Mouse (Mus musculus): ENCODE measurements around the gene Hax1.

The Hax1 gene

GRCm38 (mm10) chr3:89998612-89999054 lies at the start of gene Hax1:
TSS of gene Hax1 (minus strand) at chr3:89998780.
- DNase-seq: peak; percentile 93

- DNase-seq: no peak
Observed at GRCm38 (mm10) chr3:90036263-90036662, 37.7 kb upstream of the Hax1 start.

GRCm38 (mm10) chr3:90034653-90035052 lies 36.1 kb upstream of the Hax1 start:
- no peak for DNase-seq

DNA sequence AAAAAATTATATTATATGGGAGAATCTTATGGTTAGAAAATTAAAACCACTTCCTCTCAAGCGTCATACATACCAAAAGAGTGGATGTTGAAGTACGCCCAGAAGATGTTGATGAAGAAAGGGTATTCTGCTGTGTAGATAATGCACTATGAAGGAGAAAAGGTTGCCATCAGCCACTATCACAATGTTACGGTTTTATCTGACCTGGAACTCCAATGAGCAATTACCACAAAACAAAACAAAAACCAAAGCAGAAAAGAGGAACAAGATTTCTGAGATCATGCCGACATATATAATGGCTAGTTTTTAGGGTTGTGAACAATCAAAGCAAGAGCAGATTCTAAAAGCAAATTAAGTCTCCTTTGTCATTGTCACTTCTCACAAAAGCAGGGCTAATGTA lies 18.0 kb upstream of the Hax1 start:
- no peak for DNase-seq

DNA sequence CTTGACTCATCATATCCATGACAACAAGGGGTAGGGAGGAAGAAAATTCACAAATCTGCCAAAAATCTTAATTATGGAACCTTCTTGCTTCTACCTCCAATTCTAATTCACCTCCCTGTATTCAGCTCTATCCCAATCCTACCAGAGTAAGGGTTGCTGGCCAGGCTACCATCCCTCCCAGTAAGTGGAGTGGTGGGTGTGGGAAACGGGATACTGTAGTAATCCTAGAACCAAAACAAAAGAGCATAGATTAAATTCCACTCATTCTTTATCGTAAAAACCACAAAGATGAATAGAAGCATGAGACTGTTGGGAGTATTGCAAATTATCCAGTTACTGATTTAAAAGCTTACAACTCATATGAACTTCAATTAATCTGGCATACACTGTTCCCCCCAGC lies 11.7 kb upstream of the Hax1 start:
- DNase-seq: no peak

DNA sequence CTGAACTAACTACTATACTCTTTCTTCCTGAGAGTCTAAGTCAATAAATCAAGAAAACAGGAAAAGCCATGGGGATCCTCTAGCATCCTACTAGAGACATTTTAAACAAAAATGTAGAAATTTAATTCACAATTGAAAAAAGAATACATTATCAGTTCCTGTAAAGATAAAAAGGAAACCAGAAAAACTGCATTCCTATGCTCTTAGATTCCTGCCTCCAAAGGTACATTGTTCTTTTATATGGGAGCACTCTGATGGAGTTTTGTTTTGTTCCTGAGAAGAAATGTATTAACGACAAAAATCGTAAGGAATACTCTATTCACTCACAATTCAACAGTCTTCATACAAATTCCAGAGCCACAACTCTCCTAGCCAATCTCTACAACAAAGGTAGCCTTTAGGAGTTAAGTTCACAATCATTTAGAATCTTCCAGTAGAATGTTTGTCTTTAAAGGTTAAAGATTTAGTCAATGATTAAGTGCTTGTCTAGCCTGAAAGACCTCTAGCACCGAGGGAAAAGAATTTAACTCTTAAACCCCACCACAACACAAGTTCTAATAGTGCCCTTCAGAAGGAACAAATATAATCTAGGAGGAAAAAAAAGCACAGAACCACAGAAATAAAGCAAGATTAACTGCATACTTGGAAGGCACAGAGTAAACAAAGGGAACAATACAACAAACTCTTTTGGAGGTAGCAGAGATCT lies 5.7 kb upstream of the Hax1 start:
- no peak for DNase-seq

GRCm38 (mm10) chr3:89999830-90000229 lies 1.2 kb upstream of the Hax1 start:
- DNase-seq: no peak

DNA sequence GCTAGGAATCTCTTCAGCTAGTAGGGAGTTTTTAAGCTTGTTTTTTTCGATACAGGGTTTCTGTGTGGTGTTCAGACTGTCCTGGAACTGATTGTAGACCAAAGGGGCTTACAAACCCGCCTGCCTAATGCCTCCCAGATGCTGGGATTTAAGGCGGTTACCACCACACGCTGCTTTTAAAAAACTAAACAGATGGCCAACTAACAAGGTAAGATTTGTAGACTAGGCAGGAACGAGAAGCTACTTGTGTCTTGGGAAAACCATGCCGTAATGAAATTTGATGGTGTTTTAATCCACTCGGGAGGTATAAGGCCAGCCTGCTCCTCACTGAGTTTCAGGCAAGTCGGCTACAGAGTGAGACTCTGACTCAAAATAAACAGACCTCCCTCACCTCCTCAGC lies 510 bp upstream of the Hax1 start:
- DNase-seq: no peak

GRCm38 (mm10) chr3:89997791-89998495 lies 637 bp downstream of the Hax1 start:
- no peak for DNase-seq

- DNase-seq: no peak
Observed at GRCm38 (mm10) chr3:89994807-89995515, 3.6 kb downstream of the Hax1 start.

DNA sequence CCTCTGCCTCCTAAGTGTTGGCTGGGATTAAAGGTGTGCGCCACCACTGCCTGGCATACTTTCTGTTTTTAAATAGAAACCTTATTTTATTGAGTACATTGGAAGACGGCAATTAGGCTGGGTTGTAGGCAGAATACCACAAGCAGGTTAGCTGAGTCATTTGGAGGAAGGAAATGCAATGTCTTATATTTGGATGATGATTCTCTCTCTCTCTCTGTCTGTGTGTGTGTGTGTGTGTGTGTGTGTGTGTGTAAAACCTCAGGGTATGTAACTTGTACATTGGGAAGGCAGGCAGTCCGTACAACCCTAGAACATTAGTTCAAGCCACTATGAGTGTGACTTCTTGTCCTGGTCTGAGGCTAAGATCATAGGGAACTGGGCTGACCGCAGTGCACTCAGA lies 10.8 kb downstream of the Hax1 start:
- DNase-seq: no peak

DNA sequence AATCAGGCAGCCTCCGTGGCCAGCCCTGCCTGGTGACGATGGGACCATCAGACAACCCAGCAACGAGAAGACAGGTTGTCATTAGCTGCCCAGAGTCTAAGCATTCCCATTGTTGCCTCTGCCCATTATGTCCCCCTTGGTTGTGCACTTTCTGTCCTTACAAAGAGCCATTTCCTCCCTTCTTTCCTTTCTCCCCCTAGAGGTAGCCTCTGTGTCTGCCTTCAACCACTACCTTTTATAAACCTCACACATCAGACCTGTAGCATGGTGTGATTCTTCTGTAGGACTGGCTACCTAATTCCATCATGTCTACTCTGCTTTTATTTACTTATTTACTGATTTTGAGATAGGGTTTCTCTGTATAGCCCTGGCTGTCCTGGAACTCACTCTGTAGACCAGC lies 11.4 kb downstream of the Hax1 start:
- DNase-seq: no peak

DNA sequence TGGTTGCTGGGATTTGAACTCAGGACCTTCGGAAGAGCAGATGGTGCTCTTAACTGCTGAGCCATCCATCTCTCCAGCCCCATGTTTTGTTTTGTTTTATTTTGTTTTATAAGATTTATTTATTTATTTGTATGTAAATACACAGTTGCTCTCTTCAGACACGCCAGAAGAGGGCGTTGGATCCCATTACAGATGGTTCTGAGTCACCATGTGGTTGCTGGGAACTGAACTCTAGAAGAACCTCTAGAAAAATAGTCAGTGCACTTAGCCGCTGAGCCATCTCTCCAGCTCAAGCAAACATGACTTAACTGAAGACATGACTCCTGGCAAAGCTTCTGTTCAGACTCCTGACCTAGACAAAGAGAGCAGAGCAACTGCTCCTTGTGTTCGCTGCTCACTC lies 16.2 kb downstream of the Hax1 start:
- no peak for DNase-seq

DNA sequence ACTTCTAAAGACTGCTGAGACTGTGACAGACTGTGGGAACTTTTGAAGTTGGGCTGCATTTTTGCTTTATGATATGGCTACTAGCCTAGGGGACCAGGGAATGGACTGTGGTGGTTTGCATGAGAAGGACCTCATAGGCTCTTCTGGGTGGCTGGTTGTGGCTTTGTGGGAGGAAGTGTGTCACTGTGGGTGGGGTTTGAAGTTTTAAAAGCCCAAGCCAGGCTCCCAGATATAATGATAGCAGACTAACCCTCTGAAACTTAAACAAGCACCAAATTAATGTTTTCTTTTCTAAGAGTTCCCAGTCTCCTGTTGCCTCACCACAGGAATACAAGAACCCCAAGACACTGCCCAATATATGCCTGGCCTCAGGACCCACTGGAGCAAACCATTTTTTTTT lies 21.7 kb downstream of the Hax1 start:
- no peak for DNase-seq

GRCm38 (mm10) chr3:89968509-89968908 lies 30.1 kb downstream of the Hax1 start:
- no peak for DNase-seq

- DNase-seq: no peak
Observed at GRCm38 (mm10) chr3:89966946-89967345, 31.6 kb downstream of the Hax1 start.

DNA sequence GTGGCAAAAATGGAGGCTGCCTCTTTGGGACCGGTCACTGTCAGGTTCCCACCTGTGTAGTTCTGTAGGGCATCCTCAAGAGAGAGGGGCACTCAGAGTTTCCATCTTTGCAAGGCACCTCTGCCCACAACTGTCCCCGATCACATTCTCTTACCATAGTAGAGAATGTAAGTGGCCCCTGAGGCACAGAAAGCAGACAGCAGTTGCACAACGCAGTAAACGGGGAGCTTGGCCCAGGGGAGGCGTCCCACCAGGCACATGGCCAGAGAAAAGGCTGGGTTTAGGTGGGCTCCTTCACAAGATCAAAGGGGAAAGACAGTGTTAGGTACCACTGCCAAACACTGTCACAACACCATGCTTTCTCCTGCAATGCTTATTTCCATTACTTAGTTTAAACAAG lies 32.6 kb downstream of the Hax1 start:
- no peak for DNase-seq

GRCm38 (mm10) chr3:89965557-89965956 lies 33.0 kb downstream of the Hax1 start:
- DNase-seq: no peak

DNA sequence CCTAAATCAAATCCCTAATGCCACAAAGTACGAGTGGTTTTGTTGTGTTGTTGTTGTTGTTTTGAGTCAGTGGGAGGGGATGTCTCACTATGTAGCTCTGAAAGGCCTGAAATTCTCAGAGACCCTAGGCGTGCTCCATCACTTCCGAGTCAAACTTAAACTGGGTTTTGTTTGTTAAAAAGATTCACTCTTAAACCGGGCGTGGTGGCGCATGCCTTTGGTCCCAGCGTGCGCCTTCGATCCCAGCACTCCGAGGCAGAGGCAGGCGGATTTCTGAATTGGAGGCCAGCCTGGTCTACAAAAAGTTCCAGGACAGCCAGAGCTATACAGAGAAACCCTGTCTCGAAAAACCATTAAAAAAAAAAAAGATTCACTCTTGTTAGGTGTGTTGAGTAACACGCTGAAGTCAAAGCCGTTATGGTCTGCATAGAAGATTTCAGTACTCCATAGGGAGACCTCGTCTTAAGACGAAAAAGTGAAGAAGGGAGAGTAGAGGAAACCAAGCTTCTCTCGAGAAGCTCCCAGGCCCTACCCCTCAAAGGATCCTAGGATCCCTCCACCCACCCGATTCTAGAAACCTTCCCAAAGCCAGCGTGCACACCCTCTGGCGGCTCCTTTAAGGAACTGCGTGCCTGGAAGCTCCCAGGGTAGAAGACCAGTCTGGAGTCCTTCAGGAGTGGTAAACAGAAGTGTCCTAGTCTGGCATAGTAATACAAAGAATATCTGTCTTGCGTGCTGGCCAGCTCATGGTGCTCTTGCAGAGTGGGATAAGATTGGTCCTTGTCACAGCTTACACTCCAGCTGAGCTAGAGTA lies 34.4 kb downstream of the Hax1 start:
- peak; percentile 62 for DNase-seq

DNA sequence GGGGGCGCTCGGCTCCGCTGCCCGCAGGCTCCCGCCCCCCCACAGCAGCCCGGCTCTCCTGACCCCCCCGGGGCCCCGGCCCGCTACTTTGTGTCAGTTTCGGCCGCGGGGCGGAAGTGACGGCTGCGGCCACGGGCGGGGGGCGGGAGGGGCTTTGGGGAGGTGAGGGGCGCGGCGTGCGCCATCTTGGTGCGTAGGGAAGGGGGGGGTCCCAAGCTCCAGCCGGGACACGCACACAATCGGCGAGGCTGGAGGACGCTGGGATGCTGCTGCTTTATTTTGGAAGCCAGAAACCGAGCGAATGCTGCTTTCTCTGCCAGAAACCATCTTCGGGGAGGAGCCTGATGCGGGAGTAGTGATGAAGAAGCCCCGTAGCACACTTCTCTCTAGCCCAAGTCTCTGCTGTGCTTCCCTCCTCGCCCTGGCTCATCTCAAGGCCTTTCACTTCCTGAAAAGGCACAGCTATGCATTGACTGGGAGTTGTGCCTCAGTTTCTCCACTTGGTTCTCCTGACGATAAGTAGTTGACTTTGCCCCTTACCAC lies 35.3 kb downstream of the Hax1 start, which contains the start of gene Atp8b2:
Gene Atp8b2 (minus strand): TSS at position 288 of the 543 bp plus-strand sequence.
- DNase-seq: peak; percentile 49

DNA sequence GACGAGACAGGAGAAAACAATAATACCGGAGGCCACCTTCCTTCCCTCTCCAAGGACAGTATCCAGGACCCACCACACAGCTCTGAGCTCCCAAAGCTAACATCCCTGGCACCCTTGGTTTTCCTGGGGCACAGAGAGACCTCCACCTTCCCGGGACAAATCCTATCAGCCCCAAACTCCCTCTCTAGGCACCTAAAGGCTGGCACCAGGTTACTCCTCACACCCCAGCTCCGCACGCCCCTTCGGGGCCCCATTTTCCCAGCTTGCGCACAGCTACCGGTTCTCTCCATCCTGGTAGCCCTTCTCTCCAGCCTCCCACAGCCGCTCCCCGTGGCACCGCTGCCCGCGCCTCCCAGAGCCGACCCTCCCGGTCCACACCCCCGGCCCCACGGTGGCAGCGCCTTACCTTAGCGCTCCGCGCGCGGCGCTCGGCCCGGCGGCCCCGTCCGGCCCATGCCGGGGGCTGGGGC lies 35.8 kb downstream of the Hax1 start:
- DNase-seq: peak; percentile 46

GRCm38 (mm10) chr3:89962059-89962750 lies 36.4 kb downstream of the Hax1 start:
- DNase-seq: no peak

All from cerebellum, adult 8-10 months (tissue).